Mouse (Mus musculus): Measurements from ENCODE around the gene Jagn1. TPM values are rescaled to one million over a fixed set of nuclear protein-coding genes. Genes with fewer than 3 reads are reported as not detected.

Gene Jagn1
- 51.8 and 53.3 TPM in 2 replicates for polyA plus RNA-seq (2015; fragmentation: Nextera tagmentation; extraction: Ambion mirVana)

GRCm38 (mm10) chr6:113442442-113443090, at the start of gene Jagn1:
TSS of gene Jagn1 (plus strand) at chr6:113442569.
- H3K4me1 ChIP-seq (replicated peaks): peaks cover 29% of the 10 kb centered on the region
- H3K4me2 ChIP-seq: peak within 1 kb of the TSS; percentile 88
- WGBS (ENCODE audit: insufficient replicate concordance): under 1% methylated on average over 45 of the region's 45 CpGs
- peak within 1 kb of the TSS; percentile 50; the same call in 1 of the 2 replicates for H3K27ac ChIP-seq
- no peaks in the 10 kb centered on the region for H3K9me3 ChIP-seq (replicated peaks)
- H3K27me3 ChIP-seq: no peaks in the 10 kb centered on the region
- DNase-seq (peak; percentile 86), ATAC-seq (ENCODE audit: low read depth) (peak; percentile 88)
- H3K4me3 ChIP-seq (replicated peaks): peak within 1 kb of the TSS; percentile 87
- H3K9ac ChIP-seq: peak within 1 kb of the TSS; percentile 94
- peaks cover 17% of the 10 kb centered on the region for H3K36me3 ChIP-seq

- DNase-seq (no peak), ATAC-seq (ENCODE audit: low read depth) (no peak)
- Histone ChIP-seq H3K9me3 (replicated peaks) (no peaks in the 10 kb centered on the region), H3K9ac (no peak overlapping the region), H3K36me3 (peaks cover 27% of the 10 kb centered on the region), H3K4me1 (replicated peaks) (peaks cover 6% of the 10 kb centered on the region), H3K27ac (no peak overlapping the region), H3K27me3 (peaks cover 21% of the 10 kb centered on the region), H3K4me2 (no peak overlapping the region), H3K4me3 (replicated peaks) (no peak overlapping the region)
- WGBS (ENCODE audit: insufficient replicate concordance): 75% methylated on average over 6 of the region's 6 CpGs
Observed at GRCm38 (mm10) chr6:113393951-113394350, 48.4 kb upstream of the Jagn1 start.

- peaks cover 21% of the 10 kb centered on the region for H3K27me3 ChIP-seq
- no peaks in the 10 kb centered on the region for H3K9me3 ChIP-seq (replicated peaks)
- DNase-seq: no peak
- H3K4me2 ChIP-seq: no peak overlapping the region
- no peak overlapping the region for H3K27ac ChIP-seq
- H3K9ac ChIP-seq: no peak overlapping the region
- WGBS (ENCODE audit: insufficient replicate concordance): 83% methylated on average over 11 of the region's 11 CpGs
- peaks cover 6% of the 10 kb centered on the region for H3K4me1 ChIP-seq (replicated peaks)
- H3K36me3 ChIP-seq: peaks cover 18% of the 10 kb centered on the region
- ATAC-seq (ENCODE audit: low read depth): no peak
- H3K4me3 ChIP-seq (replicated peaks): no peak overlapping the region
Observed at GRCm38 (mm10) chr6:113394811-113395210, 47.6 kb upstream of the Jagn1 start.

- peaks cover 21% of the 10 kb centered on the region for H3K27me3 ChIP-seq
- H3K4me2 ChIP-seq: no peak overlapping the region
- H3K27ac ChIP-seq: no peak overlapping the region
- no peak overlapping the region for H3K9ac ChIP-seq
- no peak for ATAC-seq (ENCODE audit: low read depth)
- peaks cover 12% of the 10 kb centered on the region for H3K36me3 ChIP-seq
- H3K4me1 ChIP-seq (replicated peaks): peaks cover 6% of the 10 kb centered on the region
- 87% methylated on average over 6 of the region's 6 CpGs for WGBS (ENCODE audit: insufficient replicate concordance)
- H3K9me3 ChIP-seq (replicated peaks): no peaks in the 10 kb centered on the region
- H3K4me3 ChIP-seq (replicated peaks): no peak overlapping the region
- DNase-seq: no peak
Observed at GRCm38 (mm10) chr6:113395501-113395900, 46.9 kb upstream of the Jagn1 start.

GRCm38 (mm10) chr6:113396270-113397030, 45.9 kb upstream of the Jagn1 start:
- H3K4me2 ChIP-seq: no peak overlapping the region
- H3K27ac ChIP-seq: no peak overlapping the region
- ATAC-seq (ENCODE audit: low read depth) (no peak), DNase-seq (no peak)
- H3K36me3 ChIP-seq: peaks cover 4% of the 10 kb centered on the region
- 73% methylated on average over 10 of the region's 10 CpGs for WGBS (ENCODE audit: insufficient replicate concordance)
- H3K4me3 ChIP-seq (replicated peaks): no peak overlapping the region
- H3K9ac ChIP-seq: no peak overlapping the region
- H3K4me1 ChIP-seq (replicated peaks): peaks cover 6% of the 10 kb centered on the region
- H3K9me3 ChIP-seq (replicated peaks): no peaks in the 10 kb centered on the region
- peaks cover 12% of the 10 kb centered on the region for H3K27me3 ChIP-seq

- H3K36me3 ChIP-seq: peaks cover 3% of the 10 kb centered on the region; the same call in 1 of the 2 replicates
- no peak overlapping the region for H3K4me3 ChIP-seq (replicated peaks)
- H3K27ac ChIP-seq: no peak overlapping the region
- ATAC-seq (ENCODE audit: low read depth): no peak
- no peak overlapping the region for H3K4me2 ChIP-seq
- H3K27me3 ChIP-seq: no peaks in the 10 kb centered on the region
- 81% methylated on average over 13 of the region's 13 CpGs for WGBS (ENCODE audit: insufficient replicate concordance)
- no peak for DNase-seq
- H3K9me3 ChIP-seq (replicated peaks): no peaks in the 10 kb centered on the region
- H3K9ac ChIP-seq: no peak overlapping the region
- H3K4me1 ChIP-seq (replicated peaks): no peaks in the 10 kb centered on the region
Observed at GRCm38 (mm10) chr6:113402094-113402493, 40.3 kb upstream of the Jagn1 start.

- DNase-seq (no peak), ATAC-seq (ENCODE audit: low read depth) (peak; percentile 34; the same call in 1 of the 2 replicates)
- H3K4me2 ChIP-seq: no peak overlapping the region
- H3K27ac ChIP-seq: no peak overlapping the region
- no peak overlapping the region for H3K4me3 ChIP-seq (replicated peaks)
- H3K4me1 ChIP-seq (replicated peaks): no peaks in the 10 kb centered on the region
- H3K36me3 ChIP-seq: 0 out of 2 replicates have a peak, but pooled peaks cover 3% of the 10 kb centered on the region
- 74% methylated on average over 12 of the region's 12 CpGs for WGBS (ENCODE audit: insufficient replicate concordance)
- H3K9me3 ChIP-seq (replicated peaks): no peaks in the 10 kb centered on the region
- 0 out of 2 replicates have a peak overlapping the region, but pooled peaks have one; percentile 4 for H3K9ac ChIP-seq
- no peaks in the 10 kb centered on the region for H3K27me3 ChIP-seq
Observed at GRCm38 (mm10) chr6:113404649-113405448, 37.5 kb upstream of the Jagn1 start.

- no peaks in the 10 kb centered on the region for H3K9me3 ChIP-seq (replicated peaks)
- no peak overlapping the region for H3K4me2 ChIP-seq
- H3K4me1 ChIP-seq (replicated peaks): no peaks in the 10 kb centered on the region
- no peak overlapping the region for H3K9ac ChIP-seq
- no peaks in the 10 kb centered on the region for H3K27me3 ChIP-seq
- ATAC-seq (ENCODE audit: low read depth) (no peak), DNase-seq (no peak)
- 63% methylated on average over 6 of the region's 6 CpGs for WGBS (ENCODE audit: insufficient replicate concordance)
- H3K4me3 ChIP-seq (replicated peaks): no peak overlapping the region
- H3K27ac ChIP-seq: no peak overlapping the region
- 0 out of 2 replicates have a peak, but pooled peaks cover 3% of the 10 kb centered on the region for H3K36me3 ChIP-seq
Observed at GRCm38 (mm10) chr6:113405483-113405882, 36.9 kb upstream of the Jagn1 start.

- Histone ChIP-seq H3K4me2 (no peak overlapping the region), H3K4me3 (replicated peaks) (no peak overlapping the region), H3K9ac (no peak overlapping the region), H3K27ac (no peak overlapping the region), H3K9me3 (replicated peaks) (no peaks in the 10 kb centered on the region), H3K27me3 (no peaks in the 10 kb centered on the region), H3K36me3 (0 out of 2 replicates have a peak, but pooled peaks cover 3% of the 10 kb centered on the region), H3K4me1 (replicated peaks) (no peaks in the 10 kb centered on the region)
- ATAC-seq (ENCODE audit: low read depth) (no peak), DNase-seq (peak; percentile 20)
- 72% methylated on average over 9 of the region's 9 CpGs for WGBS (ENCODE audit: insufficient replicate concordance)
Observed at GRCm38 (mm10) chr6:113406683-113407082, 35.7 kb upstream of the Jagn1 start.

GRCm38 (mm10) chr6:113410001-113410400, 32.4 kb upstream of the Jagn1 start:
- WGBS (ENCODE audit: insufficient replicate concordance): 57% methylated on average over 1 of the region's 1 CpGs
- ATAC-seq (ENCODE audit: low read depth) (no peak), DNase-seq (no peak)
- no peaks in the 10 kb centered on the region for H3K9me3 ChIP-seq (replicated peaks)
- H3K4me1 ChIP-seq (replicated peaks): no peaks in the 10 kb centered on the region
- H3K4me2 ChIP-seq: no peak overlapping the region
- H3K27ac ChIP-seq: no peak overlapping the region
- H3K9ac ChIP-seq: no peak overlapping the region
- no peak overlapping the region for H3K4me3 ChIP-seq (replicated peaks)
- peaks cover 3% of the 10 kb centered on the region; the same call in 1 of the 2 replicates for H3K36me3 ChIP-seq
- H3K27me3 ChIP-seq: no peaks in the 10 kb centered on the region

- WGBS (ENCODE audit: insufficient replicate concordance): 75% methylated on average over 5 of the region's 5 CpGs
- Histone ChIP-seq H3K27me3 (no peaks in the 10 kb centered on the region), H3K9me3 (replicated peaks) (no peaks in the 10 kb centered on the region), H3K4me2 (no peak overlapping the region), H3K27ac (no peak overlapping the region), H3K36me3 (peaks cover 14% of the 10 kb centered on the region), H3K9ac (no peak overlapping the region), H3K4me1 (replicated peaks) (peaks cover 32% of the 10 kb centered on the region), H3K4me3 (replicated peaks) (no peak overlapping the region)
- DNase-seq: no peak
- no peak for ATAC-seq (ENCODE audit: low read depth)
Observed at GRCm38 (mm10) chr6:113416416-113416815, 26.0 kb upstream of the Jagn1 start.
